Mouse (Mus musculus): ENCODE measurements around the gene Best2.
A peak's percentile ranks its signal among the peaks of the same experiment; 100 is the strongest.

Best2 gene

GRCm38 (mm10) chr8:84966603-84967002 lies 47.7 kb downstream of the Best2 start:
- no peak for DNase-seq

GRCm38 (mm10) chr8:84965731-84966291 lies 48.5 kb downstream of the Best2 start:
- peak; percentile 91 to 96 for DNase-seq

- no peak for DNase-seq
These were observed 50.4 kb downstream of the Best2 start for GRCm38 (mm10) chr8:84963952-84964351.

- DNase-seq = no peak
These were observed 54.5 kb downstream of the Best2 start for GRCm38 (mm10) chr8:84959811-84960210.
